Mouse (Mus musculus): ENCODE results near the gene Pabpc4.
A peak's percentile ranks its signal among the peaks of the same experiment; 100 is the strongest.
"Not testable (repeated sequence)": the region's sequence is repeated elsewhere in the genome, so short reads cannot be mapped to it uniquely, and the experiment has no call there.

Gene Pabpc4

GRCm38 (mm10) chr4:123297195-123297960, 35.2 kb downstream of the Pabpc4 start:
- no peak for DNase-seq (ENCODE audit: low read depth, low spot score)

DNA sequence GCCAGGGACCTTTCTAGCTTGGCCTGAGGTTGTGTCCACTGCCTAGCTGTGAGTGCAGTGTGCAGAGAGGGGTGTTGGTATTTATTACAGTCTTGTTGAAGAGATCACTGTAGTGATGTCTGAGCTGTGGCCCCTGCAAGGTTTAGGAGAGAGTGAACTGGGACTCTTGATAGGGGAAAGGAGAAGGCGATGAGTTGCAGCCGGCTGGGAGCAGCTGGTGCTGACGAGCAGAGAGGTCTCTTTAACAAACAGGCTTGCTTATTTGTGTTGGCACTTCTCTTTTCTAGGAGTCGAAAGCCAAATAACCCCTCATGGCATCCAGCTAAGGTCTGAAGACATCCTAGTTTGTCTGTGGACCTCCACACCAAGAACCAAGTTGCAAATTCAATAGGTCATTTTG, 36.1 kb downstream of the Pabpc4 start:
- DNase-seq (ENCODE audit: low read depth, low spot score): no peak

- DNase-seq (ENCODE audit: low read depth, low spot score): no peak
These were observed 37.0 kb downstream of the Pabpc4 start for GRCm38 (mm10) chr4:123298980-123299670.

- DNase-seq (ENCODE audit: low read depth, low spot score): peak; percentile 75
These were observed 43.6 kb downstream of the Pabpc4 start for GRCm38 (mm10) chr4:123305789-123306188.

DNA sequence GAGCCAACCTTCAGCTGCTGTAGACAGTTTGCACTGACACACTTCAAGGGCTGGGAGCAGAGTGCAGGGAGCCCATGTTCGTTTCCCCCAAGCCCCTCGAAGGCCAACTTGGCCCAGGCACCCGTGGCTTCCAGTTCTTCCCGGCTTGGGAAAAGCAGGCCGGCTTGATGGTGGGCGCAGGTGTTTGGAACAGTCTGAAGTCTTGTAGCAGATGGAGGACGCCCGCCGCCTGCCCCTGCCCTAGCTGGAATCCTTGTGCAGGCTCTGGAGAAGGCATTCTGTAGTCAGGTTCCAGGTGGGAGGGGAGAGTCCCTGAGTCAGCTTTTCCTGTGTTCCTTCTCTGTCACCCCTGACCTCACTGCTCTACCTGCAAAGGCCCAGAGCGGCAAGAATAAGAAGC, 44.8 kb downstream of the Pabpc4 start:
- no peak for DNase-seq (ENCODE audit: low read depth, low spot score)

- DNase-seq (ENCODE audit: low read depth, low spot score): no peak
These were observed 46.1 kb downstream of the Pabpc4 start for GRCm38 (mm10) chr4:123308292-123308691.

GRCm38 (mm10) chr4:123311845-123312244, 49.7 kb downstream of the Pabpc4 start:
- no peak for DNase-seq (ENCODE audit: low read depth, low spot score)

DNA sequence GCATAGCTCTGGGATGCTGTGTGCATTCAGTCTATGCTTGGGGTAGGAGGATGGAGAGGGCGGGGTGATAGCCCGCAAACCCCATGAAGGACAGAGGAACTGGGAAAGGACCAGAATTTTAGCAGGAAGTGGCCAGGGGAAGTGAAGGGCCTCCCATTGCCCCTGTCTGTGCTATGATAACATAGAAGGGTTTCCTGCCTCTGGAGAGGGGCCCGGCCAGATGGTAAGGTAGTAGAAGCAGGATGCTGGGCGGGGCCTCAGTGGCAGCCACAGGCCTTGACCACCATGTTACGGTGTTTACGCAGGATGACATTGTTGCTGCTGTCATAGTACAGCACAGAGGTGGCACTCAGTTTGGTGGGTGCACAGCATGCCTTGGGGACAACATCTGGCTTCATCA, 50.9 kb downstream of the Pabpc4 start:
- no peak for DNase-seq (ENCODE audit: low read depth, low spot score)

GRCm38 (mm10) chr4:123314497-123314896, 52.3 kb downstream of the Pabpc4 start:
- DNase-seq (ENCODE audit: low read depth, low spot score): no peak

- DNase-seq (ENCODE audit: low read depth, low spot score): not testable (repeated sequence)
These were observed 60.8 kb downstream of the Pabpc4 start for GRCm38 (mm10) chr4:123322910-123323309.

- DNase-seq (ENCODE audit: low read depth, low spot score): no peak
These were observed 61.4 kb downstream of the Pabpc4 start, which contains the start of gene Oxct2a for GRCm38 (mm10) chr4:123323534-123323933. Gene Oxct2a, minus strand, starts transcription at chr4:123323634.

GRCm38 (mm10) chr4:123326087-123326486, 63.9 kb downstream of the Pabpc4 start:
- no peak for DNase-seq (ENCODE audit: low read depth, low spot score)

DNA sequence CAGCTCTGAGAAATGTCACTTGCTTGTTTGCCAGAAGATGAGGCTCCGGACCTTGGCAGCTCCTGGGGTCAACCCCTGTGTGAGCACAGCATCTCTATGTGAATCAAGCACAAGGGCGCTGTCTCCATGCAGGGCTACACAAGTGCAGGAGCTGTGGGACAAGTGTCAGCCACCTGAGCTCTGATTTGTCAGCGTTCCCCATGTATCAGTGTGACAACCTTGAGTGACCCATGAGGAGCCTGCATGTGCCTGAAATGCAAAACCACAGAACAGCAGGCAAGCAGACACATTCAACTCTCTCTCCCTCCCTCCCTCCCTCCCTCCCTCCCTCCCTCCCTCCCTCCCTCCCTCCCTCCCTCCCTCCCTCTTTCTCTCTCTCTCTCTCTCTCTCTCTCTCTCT, 65.5 kb downstream of the Pabpc4 start:
- no peak for DNase-seq (ENCODE audit: low read depth, low spot score)

- no peak for DNase-seq (ENCODE audit: low read depth, low spot score)
These were observed 66.8 kb downstream of the Pabpc4 start for GRCm38 (mm10) chr4:123328946-123329345.

- DNase-seq (ENCODE audit: low read depth, low spot score): peak; percentile 81
These were observed 69.2 kb downstream of the Pabpc4 start for GRCm38 (mm10) chr4:123331326-123331725.

DNA sequence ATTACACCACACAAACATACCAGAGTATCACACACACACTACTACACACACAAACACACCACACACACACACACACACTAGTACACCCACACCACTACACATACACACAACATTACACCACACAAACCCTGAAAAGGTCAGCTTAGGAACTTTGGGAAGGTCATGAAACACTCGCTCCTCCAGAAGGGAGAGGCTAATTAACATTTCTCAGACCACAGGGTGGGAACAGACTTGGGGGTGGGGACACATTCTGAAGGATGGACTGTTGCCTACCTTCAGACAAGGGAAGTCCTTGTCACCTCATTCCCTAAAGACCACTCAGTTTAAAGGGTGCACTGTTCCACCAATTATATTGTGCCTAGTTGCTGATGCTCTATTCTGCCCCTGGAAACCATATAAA, 69.8 kb downstream of the Pabpc4 start:
- DNase-seq (ENCODE audit: low read depth, low spot score): peak; percentile 65

GRCm38 (mm10) chr4:123333151-123333550, 71.0 kb downstream of the Pabpc4 start:
- peak; percentile 42 for DNase-seq (ENCODE audit: low read depth, low spot score)

DNA sequence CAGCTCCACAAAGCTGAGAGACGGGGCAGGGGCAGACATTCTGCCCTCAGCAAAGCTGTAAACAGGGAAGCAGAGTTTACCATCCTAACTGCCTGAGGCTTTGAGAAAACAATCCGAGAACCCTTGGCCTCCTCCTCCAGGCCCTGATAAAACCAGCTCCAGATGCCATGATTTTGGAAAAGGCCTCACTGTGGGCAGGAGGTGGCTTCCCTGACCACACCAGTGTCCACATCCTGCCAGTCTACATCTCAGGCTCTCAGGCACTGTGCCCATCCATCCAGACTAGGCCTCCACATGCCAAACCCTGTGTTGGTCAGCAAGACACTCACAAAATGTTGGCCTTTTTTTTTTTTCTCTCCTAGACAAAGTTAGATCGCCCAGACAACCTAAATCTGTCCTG, 72.0 kb downstream of the Pabpc4 start:
- no peak for DNase-seq (ENCODE audit: low read depth, low spot score)

DNA sequence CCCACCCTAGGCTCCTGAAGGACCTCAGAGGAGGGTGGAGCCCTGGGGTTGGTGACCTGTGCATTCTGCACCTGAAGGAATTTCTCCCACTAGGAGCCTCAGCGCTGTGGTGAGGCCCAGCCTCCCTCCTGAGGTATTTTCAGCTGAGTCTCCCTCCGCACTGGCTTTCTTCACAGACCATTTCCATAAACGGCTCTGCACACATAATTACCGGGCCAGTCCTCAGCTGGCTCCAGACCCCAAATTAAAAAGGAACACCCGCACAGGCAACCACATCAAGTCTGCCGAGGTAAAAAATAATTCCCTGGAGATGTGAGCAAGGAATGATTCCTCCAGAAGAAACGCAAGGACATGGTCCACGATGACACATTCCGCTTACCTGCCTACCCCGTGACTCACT, 73.1 kb downstream of the Pabpc4 start:
- not testable (repeated sequence) for DNase-seq (ENCODE audit: low read depth, low spot score)

DNA sequence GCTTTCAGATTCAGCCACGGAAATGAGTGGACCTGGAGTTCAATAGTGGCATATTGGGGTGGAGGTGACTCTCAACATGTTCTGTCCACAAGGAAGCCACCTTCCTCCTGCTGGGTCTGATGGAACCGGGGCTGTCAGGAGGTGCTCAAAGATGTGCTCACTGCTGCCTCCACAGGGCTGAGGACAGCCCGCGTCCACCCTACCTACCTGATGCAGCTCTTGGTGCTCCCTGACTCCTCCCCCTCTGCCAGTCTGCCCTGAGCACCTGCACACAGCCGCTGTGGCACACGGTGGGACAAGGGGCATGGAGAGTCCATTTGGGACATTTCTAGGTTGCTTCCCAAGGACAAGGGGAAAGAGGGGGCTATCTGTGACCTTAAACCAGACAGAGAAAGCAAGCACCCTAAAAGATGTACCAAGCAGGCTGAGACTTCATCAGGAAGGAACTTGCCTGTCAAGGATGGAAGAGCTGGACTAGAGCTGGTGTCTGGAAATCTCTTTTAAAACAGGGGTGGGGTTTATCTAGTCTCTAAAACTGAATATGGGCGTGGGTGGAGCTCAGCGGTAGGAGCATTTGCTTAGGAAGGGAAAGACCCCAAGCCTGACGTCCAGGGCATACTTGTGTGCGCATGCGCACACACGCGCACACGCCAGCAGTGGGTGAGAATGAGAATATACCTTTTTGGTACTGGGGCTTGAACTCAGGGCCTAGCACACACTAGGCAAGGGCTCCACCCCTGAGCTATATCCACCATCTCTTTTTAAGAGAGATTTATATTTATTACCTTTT, 73.8 kb downstream of the Pabpc4 start:
- DNase-seq (ENCODE audit: low read depth, low spot score): peak; percentile 48

DNA sequence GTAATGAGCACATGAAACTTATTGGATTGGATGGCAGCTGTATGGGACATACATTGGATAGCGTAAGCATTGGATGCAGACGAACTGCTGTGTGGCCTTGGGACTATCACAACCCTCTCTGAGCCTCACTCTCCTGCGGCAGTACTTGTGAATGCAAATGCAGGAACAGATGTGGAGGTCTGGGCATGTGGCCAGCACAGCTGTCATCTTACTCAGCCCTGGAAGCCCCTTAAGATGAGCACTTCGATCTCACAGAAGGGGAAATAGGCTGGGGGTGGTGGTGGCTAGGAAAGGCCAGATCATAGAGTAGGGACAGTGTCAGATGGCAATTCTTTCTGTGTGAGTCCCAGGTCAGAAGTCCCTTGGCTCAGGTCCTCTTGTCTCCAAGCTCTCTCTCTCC, 75.5 kb downstream of the Pabpc4 start:
- no peak for DNase-seq (ENCODE audit: low read depth, low spot score)

DNA sequence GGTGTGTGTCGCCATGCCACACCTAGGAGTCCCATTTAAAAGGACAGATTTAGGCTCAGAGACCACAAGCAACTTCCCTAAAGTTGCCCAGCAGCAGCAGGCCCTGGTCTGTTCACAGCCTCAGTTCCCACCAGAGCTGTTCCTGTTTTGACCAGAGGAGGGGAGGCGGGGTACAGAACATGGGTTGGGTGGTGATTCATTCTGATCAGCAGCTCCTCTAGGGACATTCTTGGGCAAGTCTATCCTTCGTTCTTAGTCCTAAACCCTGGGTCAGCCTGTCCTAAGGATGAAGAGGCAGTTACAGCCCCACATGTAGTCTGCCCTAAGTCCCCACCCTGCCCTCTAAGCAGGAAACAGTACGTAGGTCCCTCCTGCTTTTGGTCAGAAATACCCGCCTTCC, 78.1 kb downstream of the Pabpc4 start:
- DNase-seq (ENCODE audit: low read depth, low spot score): peak; percentile 38
